Mouse (Mus musculus): ENCODE measurements around the gene Gm3264. TPM values are rescaled to one million over a fixed set of nuclear protein-coding genes. Genes with fewer than 3 reads are reported as not detected.
A peak's percentile ranks its signal among the peaks of the same experiment; 100 is the strongest.
"Not testable (repeated sequence)": the region's sequence is repeated elsewhere in the genome, so short reads cannot be mapped to it uniquely, and the experiment has no call there.

Gm3264 gene
- 1 to 10 TPM; 5.4 to 6.1 TPM for total RNA-seq (2021)
- long read RNA-seq, experiment 1, partial matches to known transcripts: 1 of 8 reads
- long read RNA-seq, experiment 1, other reads (novel, unspliced or antisense): 7 of 8 reads
- long read RNA-seq, experiment 2, partial matches to known transcripts: 0 of 2 reads
- long read RNA-seq, experiment 2, other reads (novel, unspliced or antisense): 2 of 2 reads

DNA sequence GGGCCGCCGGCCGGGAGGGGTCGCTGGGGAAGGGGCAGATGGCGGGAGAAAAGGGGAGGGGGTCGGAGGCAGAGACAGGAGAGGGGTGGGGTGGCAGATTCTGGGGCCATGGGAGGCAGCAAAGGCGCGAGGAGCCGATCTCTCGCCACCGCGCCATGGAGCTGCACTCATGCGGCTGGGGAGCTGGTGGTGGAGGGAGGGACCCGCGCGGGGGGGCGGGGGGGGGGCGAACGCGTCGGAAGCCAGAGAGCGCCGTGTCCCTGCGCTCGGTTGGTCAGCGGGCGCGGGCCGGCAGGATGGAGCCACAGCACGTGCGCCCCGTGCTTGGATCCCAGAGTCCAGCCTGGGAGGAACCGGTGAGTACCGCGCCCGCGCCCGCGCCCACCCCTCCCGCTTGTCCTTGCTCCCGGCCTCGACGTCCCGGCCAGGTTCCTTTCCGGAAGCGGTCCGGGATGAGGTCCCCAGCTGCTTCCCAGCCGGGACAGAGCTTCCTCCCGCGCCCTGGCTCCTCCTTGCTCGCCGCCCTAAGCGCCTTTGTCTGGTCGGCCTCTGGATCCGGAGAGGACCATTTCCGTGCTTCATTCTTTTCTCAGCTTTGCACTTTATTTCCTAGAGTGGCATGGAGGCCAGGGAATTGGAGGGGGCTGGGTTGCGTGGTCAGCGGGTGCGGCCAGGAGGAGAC is at the start of gene Gm3264:
Gene Gm3264 (plus strand): TSS at position 278 of the 682 bp plus-strand sequence.
- H3K27ac ChIP-seq; intact Hi-C loops (cut with DNase I): not testable (repeated sequence)
- peak in 1 of 2 experiments; percentile 9 for DNase-seq (ENCODE audit: extremely low spot score in 1 of 2, low spot score in 2 of 2)
- H3K4me3 ChIP-seq: peak within 1 kb of the TSS; percentile 21

DNA sequence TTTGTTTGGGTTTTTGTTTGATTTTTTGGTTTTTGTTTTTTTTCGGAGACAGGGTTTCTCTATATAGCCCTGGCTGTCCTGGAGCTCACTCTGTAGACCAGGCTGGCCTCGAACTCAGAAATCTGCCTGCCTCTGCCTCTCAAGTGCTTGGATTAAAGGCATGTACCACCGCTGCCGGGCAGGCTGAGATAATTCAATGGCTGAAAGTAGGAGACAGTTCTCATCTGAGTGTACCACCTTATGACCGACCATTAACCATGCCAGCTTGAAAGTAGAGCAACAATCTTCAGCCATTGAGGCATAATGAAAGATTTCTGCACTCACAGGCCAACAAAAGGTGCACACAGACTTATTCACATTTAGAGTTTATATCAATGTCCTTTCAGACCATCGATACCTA is 49.0 kb upstream of the Gm3264 start:
- peak; percentile 9 to 10 for DNase-seq (ENCODE audit: extremely low spot score in 1 of 2, low spot score in 2 of 2)
- H3K4me3 ChIP-seq; intact Hi-C loops (cut with DNase I); H3K27ac ChIP-seq: not testable (repeated sequence)

GRCm38 (mm10) chr14:4821950-4822349 is 33.4 kb upstream of the Gm3264 start:
- H3K27ac ChIP-seq; intact Hi-C loops (cut with DNase I); DNase-seq (ENCODE audit: extremely low spot score in 1 of 2, low spot score in 2 of 2); H3K4me3 ChIP-seq: not testable (repeated sequence)

GRCm38 (mm10) chr14:4837806-4838205 is 17.6 kb upstream of the Gm3264 start, which contains the start of gene Gm3269:
Gm3269 (plus strand) TSS chr14:4838106.
- intact Hi-C loops (cut with DNase I); H3K27ac ChIP-seq; DNase-seq (ENCODE audit: extremely low spot score in 1 of 2, low spot score in 2 of 2); H3K4me3 ChIP-seq: not testable (repeated sequence)

DNA sequence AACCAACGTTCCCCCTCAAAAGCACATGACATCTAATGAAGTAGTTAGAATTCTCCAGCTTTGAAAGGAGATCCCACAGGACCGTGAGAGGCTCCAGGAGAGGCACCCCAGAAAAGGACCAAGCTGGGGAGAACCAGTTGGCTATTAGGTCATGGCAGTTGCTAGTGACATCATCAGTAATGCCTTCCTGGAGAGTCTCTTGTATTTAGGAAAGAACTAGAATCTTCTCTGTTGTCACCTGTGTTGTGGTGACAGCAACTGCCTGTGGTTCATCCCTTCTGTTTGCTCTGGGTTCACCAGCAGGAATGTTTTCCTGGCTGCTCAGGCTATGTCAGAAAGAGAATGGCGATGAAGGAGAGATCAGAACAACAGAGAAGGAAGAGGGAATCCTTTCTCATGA is 36.7 kb downstream of the Gm3264 start, which contains the start of gene Gm3278:
Gene Gm3278 (plus strand): TSS at position 301 of the 400 bp plus-strand sequence.
- H3K27ac ChIP-seq; intact Hi-C loops (cut with DNase I); DNase-seq (ENCODE audit: extremely low spot score in 1 of 2, low spot score in 2 of 2): not testable (repeated sequence)

More for the DNA sequence above, 36.7 kb downstream of the Gm3264 start, which contains the start of gene Gm3278:
- H3K4me3 ChIP-seq: not testable (repeated sequence)

Other genes with a start within 250 kb of the Gm3264 start
- gene Gm8159, start 223.2 kb upstream of the Gm3264 start, total RNA-seq (2021): under 1 TPM; 0.48 to 0.56 TPM
- under 1 TPM; 0.54 to 0.57 TPM for gene Gm3239, start 191.4 kb upstream of the Gm3264 start, total RNA-seq (2021)
- gene Gm7876, start 146.3 kb upstream of the Gm3264 start, total RNA-seq (2021): not detected
- gene Gm3252, start 128.8 kb upstream of the Gm3264 start, total RNA-seq (2021): under 1 TPM in 1 of 2 experiments, not detected in 1; 0.41 TPM
- gene Gm9602, start 79.2 kb upstream of the Gm3264 start, total RNA-seq (2021): not detected
- not detected for gene Gm3269, start 17.5 kb upstream of the Gm3264 start, total RNA-seq (2021)
- gene Gm3278, start 36.8 kb downstream of the Gm3264 start, total RNA-seq (2021): not detected
- not detected for gene Gm8297, start 128.4 kb downstream of the Gm3264 start, total RNA-seq (2021)
- not detected for gene Gm3298, start 160.3 kb downstream of the Gm3264 start, total RNA-seq (2021)
- not detected for gene 4930555G01Rik, start 195.1 kb downstream of the Gm3264 start, total RNA-seq (2021)
- 1 to 10 TPM in 1 of 2 experiments, under 1 TPM in 1; 0.93 to 1.1 TPM for gene Gm8281, start 215.5 kb downstream of the Gm3264 start, total RNA-seq (2021)